Mouse (Mus musculus): ENCODE measurements around the gene St3gal6. TPM values are rescaled to one million over a fixed set of nuclear protein-coding genes. Genes with fewer than 3 reads are reported as not detected.

The St3gal6 gene
- 6.9 and 19.9 TPM in 2 replicates for polyA plus RNA-seq (2012; rRNA removed)

DNA sequence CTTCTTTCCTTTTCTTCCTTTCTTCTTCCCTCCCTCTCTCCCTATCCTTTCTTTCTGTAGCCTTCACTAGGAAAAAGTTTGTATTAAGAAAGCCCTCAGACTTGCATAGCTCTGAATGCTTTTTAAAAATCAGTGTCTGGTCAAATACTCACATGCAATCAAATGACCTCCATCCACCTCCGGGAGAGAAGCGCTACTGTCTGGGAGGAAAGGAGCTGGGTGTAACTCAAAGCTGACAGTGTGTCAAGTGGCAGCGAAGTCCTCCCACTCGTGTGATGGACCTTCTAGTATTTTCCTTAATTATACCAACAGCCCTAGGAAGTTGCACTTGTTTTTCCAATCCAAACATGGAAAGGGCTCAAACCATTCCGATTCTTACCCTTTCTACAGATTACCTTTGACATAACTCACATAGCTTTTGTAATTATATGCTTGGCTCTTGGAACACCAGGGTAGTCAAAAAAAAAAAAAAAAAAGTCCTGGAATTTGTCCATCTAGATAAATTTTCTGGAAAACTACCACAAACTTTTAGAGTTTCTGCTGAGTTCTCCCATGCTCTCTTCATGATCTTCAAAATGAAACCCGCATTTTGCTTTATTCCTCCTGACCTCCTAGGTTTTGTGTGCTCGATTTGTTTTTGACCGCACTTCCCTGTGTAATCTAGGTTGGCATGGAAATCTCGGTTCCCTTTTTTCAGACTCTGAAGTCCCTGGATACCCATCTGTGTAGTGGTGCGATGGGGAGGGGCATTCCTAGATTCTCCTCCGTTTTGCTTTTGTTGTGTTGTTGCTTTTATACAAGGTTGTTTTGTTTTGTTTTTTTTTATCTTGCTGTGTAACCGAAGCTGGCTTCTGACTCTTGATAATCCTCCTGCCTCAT lies at the start of gene St3gal6:
TSS of gene St3gal6 (minus strand) at position 272 of the 879 bp plus-strand sequence.
- 47% methylated on average over 12 of the region's 12 CpGs for WGBS
- no peak for DNase-seq (ENCODE audit: low read depth, low spot score)

GRCm38 (mm10) chr16:58570694-58571264 lies 46.7 kb upstream of the St3gal6 start:
- DNase-seq (ENCODE audit: low read depth, low spot score): no peak

GRCm38 (mm10) chr16:58561196-58561595 lies 37.2 kb upstream of the St3gal6 start:
- WGBS: 52% methylated on average over 2 of the region's 2 CpGs
- no peak for DNase-seq (ENCODE audit: low read depth, low spot score)

- peak; percentile 90 for DNase-seq (ENCODE audit: low read depth, low spot score)
- 16% methylated on average over 4 of the region's 4 CpGs for WGBS
Measured at GRCm38 (mm10) chr16:58556067-58556830, 32.2 kb upstream of the St3gal6 start.

DNA sequence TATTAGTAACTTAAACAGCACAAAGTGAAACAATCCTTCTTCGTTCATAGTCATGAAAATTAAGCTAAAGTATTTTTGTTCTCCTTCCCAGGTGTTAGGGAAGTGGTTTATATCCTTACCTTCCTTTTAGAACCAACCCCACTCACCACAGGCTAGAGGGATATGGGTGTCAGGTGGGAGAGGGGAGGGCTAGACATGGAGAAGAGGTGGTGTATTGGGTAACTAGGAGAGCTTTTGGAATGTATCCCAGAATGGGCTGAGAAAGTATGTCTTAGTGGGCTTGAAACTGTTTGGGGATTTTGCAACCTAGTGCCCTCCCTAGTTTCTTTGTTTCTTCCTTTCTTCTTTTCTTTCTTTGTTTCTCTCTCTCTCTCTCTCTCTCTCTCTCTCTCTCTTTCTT lies 30.6 kb upstream of the St3gal6 start:
- no peak for DNase-seq (ENCODE audit: low read depth, low spot score)
- WGBS: 78% methylated on average over 1 of the region's 1 CpGs

DNA sequence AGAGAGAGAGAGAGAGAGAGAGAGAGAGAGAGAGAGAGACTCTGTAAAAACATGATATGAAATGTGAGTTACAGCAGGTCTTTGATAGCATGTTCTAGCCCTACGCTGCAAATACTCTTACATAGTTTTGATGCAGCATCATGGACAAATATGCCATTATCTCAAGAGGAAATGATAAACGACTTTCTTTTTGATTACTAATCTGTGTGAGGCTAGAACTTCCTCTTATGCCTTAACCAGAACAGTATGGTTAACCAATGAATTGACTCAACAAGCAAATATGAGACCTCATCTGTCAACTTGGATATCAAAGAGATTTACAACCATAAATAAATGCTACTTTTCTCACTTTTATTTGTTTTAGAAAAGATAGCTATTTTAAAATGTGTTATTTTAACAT lies 24.0 kb upstream of the St3gal6 start:
- 54% methylated on average over 2 of the region's 2 CpGs for WGBS
- no peak for DNase-seq (ENCODE audit: low read depth, low spot score)

DNA sequence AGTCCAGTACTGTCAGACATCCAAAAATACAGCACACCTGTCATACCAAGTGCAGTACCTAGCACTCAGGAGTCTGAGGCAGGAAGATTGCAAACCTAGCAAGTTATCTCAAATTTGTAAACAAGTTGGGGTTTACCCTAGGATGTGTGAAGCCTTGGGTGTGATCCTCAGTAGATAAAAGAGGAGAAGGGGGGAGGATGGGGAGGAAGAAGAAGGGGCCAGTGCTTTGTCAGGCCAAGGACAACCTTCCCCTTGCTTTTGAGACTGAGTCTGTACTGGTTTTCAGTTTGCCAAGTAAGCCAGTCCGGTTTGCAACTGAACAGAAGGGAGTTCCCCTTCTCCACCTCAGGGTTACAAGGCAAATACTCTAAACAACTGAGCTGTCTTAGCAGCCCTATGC lies 22.1 kb upstream of the St3gal6 start:
- 3% methylated on average over 1 of the region's 1 CpGs for WGBS

DNA sequence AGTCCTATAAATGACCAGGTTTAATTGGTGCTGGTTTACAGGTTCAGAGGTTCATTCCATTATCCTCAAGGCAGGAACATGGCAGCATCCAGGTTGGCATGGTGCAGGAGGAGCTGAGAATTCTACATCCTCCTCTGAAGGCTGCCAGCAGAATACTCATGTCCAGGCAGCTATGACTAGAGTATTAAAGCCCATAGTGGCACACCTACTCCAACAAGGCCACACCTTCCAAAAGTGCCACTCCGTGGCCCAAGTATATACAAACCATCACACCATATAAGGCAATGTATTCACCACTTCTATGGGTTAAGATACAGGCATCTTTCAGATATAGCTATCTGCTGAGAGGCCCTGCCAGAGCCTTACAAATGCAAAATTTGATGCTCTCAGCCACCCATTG lies 15.4 kb upstream of the St3gal6 start:
- WGBS: 55% methylated on average over 1 of the region's 1 CpGs

More for the DNA sequence above, 22.1 kb upstream of the St3gal6 start:
- DNase-seq (ENCODE audit: low read depth, low spot score): no peak

GRCm38 (mm10) chr16:58539011-58539410 lies 15.0 kb upstream of the St3gal6 start:
- WGBS: 46% methylated on average over 2 of the region's 2 CpGs
- DNase-seq (ENCODE audit: low read depth, low spot score): no peak

More for the DNA sequence above, 15.4 kb upstream of the St3gal6 start:
- no peak for DNase-seq (ENCODE audit: low read depth, low spot score)

DNA sequence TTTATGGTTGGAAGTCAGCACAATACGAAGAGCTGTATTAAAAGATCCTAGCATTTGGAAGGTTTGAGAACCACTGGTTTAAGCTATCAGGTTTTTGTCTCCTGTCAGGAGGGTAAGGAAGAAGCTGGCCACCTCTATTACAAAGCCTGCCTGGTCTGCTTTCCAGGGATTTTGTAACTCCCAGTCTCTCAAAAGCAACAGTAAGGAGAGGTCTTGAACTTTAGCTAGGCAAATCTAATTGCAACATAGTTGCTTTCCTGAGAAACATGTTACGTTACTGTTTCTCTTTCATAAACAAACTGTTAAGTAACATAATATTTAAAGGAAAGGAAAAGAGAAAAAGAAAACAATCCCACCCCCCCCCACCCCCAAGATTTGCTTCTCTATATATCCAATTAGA lies 12.0 kb upstream of the St3gal6 start:
- 92% methylated on average over 2 of the region's 2 CpGs for WGBS
- no peak for DNase-seq (ENCODE audit: low read depth, low spot score)

GRCm38 (mm10) chr16:58535236-58535635 lies 11.2 kb upstream of the St3gal6 start:
- 77% methylated on average over 5 of the region's 5 CpGs for WGBS
- no peak for DNase-seq (ENCODE audit: low read depth, low spot score)

- no peak for DNase-seq (ENCODE audit: low read depth, low spot score)
- WGBS: 78% methylated on average over 7 of the region's 7 CpGs
Measured at GRCm38 (mm10) chr16:58534245-58535142, 10.5 kb upstream of the St3gal6 start.

GRCm38 (mm10) chr16:58533742-58534141 lies 9.7 kb upstream of the St3gal6 start:
- DNase-seq (ENCODE audit: low read depth, low spot score): no peak
- 65% methylated on average over 5 of the region's 5 CpGs for WGBS

DNA sequence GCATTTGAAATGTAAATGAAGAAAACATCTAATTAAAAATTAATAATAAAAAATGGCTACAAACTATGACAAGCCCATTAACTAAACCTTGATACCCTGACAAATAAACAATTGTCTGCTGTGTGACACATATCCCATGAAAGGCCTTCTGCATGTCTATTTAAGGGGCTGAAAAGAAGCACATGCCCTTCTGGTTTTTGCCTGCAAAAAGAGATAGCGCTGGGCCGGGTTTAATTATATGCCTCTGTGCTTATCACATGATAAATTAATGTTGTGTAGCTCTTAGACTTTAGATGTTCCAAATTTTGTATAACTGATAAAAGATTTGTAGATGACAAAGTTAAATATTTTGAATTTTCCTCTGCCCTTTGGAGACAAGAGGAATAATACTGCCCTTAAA lies 9.2 kb upstream of the St3gal6 start:
- no peak for DNase-seq (ENCODE audit: low read depth, low spot score)
- WGBS: 97% methylated on average over 2 of the region's 2 CpGs

GRCm38 (mm10) chr16:58532511-58532910 lies 8.5 kb upstream of the St3gal6 start:
- WGBS: 83% methylated on average over 3 of the region's 3 CpGs

DNA sequence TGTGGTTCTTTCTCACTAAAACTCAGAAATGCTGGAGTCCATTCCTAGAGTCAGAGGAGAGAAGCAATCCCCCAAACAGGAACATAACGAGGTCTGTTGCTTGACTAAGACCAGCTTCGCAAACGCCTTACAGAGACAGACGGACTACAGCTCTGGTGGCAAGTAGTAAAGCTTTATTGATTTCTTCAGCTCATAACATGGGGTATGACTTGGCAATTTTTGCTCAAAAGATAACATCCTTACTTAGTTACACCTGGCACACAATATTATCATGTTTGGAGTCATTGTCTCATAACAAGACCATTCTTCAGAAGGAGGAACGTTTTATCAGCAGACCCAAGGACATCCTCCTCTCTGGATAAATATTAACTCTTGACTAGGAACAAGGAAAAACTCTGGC lies 3.8 kb upstream of the St3gal6 start:
- DNase-seq (ENCODE audit: low read depth, low spot score): no peak
- 38% methylated on average over 5 of the region's 5 CpGs for WGBS

More at GRCm38 (mm10) chr16:58532511-58532910, 8.5 kb upstream of the St3gal6 start:
- DNase-seq (ENCODE audit: low read depth, low spot score): no peak

DNA sequence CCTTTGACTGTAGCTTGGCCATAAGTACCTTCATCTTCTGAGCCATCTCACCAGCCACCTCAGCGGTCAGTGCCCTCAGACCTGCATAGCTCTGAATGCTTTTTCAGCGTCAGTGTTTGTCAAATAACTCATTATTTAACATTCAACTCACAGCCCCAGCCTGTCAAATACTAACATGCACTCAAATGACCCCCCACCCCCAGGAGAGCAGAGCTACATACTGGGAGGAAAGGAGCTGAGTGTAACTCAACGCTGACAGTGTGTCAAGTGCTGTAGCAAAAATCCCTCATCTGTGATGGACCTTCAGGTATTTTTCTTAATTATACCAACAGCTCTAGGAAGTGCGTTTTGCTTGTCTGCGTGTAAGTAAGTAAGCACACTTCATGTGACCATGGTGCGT lies 2.7 kb upstream of the St3gal6 start:
- WGBS: 92% methylated on average over 6 of the region's 6 CpGs
- no peak for DNase-seq (ENCODE audit: low read depth, low spot score)

- DNase-seq (ENCODE audit: low read depth, low spot score): no peak
Measured at GRCm38 (mm10) chr16:58525832-58526231, 1.8 kb upstream of the St3gal6 start.

- DNase-seq (ENCODE audit: low read depth, low spot score): no peak
- WGBS: under 1% methylated on average over 58 of the region's 58 CpGs
Measured at GRCm38 (mm10) chr16:58523044-58523859, 791 bp downstream of the St3gal6 start.

Measured in large intestine, adult 2 months (tissue).